Mouse (Mus musculus) ES-E14 (cell line): ENCODE results near the gene Muc20. TPM values are rescaled to one million over a fixed set of nuclear protein-coding genes. Genes with fewer than 3 reads are reported as not detected.

ENCODE experiments used
- DNase-seq: peaks from one replicate; pipeline ENCODE4 v3.0.0-alpha.2; 2013; ENCODE audit warnings: low read depth, low spot score
- H3K27ac ChIP-seq: 2 replicates; pipeline ENCODE4 v1.5.1; 2012; ENCODE audit warnings: low read depth, mild to moderate bottlenecking, low read length, moderate library complexity, mixed read lengths; ENCODE audit not compliant: poor library complexity, insufficient read depth, severe bottlenecking
- H3K36me3 ChIP-seq: 2 replicates; pipeline ENCODE4 v1.6.1; 2012; ENCODE audit warnings: mild to moderate bottlenecking, low read length, moderate library complexity, mixed read lengths; ENCODE audit not compliant: control insufficient read depth, poor library complexity, insufficient read depth, severe bottlenecking
- H3K4me1 ChIP-seq, 2 experiments: fragments of 150-350 bp in 1 of 2; sonication (generic) in 1 of 2; 2 replicates each; pipeline ENCODE4 v1.6.1; 2012; ENCODE audit warnings: low read length in 2 of 2, mild to moderate bottlenecking in 1 of 2, mixed read lengths in 1 of 2; ENCODE audit not compliant: control insufficient read depth in 2 of 2, insufficient read depth in 2 of 2, poor library complexity in 1 of 2
- H3K4me3 ChIP-seq, 2 experiments: fragments of 150-350 bp in 1 of 2; sonication (generic) in 1 of 2; 2 replicates each; pipeline ENCODE4 v1.5.1; 2012; ENCODE audit warnings: low read length in 2 of 2, low read depth in 1 of 2, mild to moderate bottlenecking in 1 of 2, mixed read lengths in 1 of 2; ENCODE audit not compliant: insufficient read depth in 1 of 2, poor library complexity in 1 of 2, severe bottlenecking in 1 of 2
- H3K9ac ChIP-seq: 2 replicates; pipeline ENCODE4 v1.6.1; 2012; ENCODE audit warnings: low read depth, mild to moderate bottlenecking, low read length, mixed read lengths; ENCODE audit not compliant: poor library complexity, insufficient read depth, severe bottlenecking
- H3K9me3 ChIP-seq: fragments of 150-350 bp; sonication (generic); 2 replicates; pipeline ENCODE4 v1.6.1; 2012; ENCODE audit warnings: low read depth, mild to moderate bottlenecking, low read length; ENCODE audit not compliant: control insufficient read depth, insufficient read depth
- CHD2 ChIP-seq: IDR thresholded peaks from 2 replicates; pipeline ENCODE4 v1.6.1; 2014; ENCODE audit warnings: mild to moderate bottlenecking, low read depth, low read length, inconsistent platforms
- HCFC1 ChIP-seq: IDR thresholded peaks from 2 replicates; pipeline ENCODE4 v1.6.1; 2012; ENCODE audit warnings: low read length, inconsistent platforms, borderline replicate concordance; ENCODE audit not compliant: insufficient read depth
- MAFK ChIP-seq: IDR thresholded peaks from 2 replicates; pipeline ENCODE4 v1.6.1; 2014; ENCODE audit warnings: mild to moderate bottlenecking, low read depth, low read length, inconsistent platforms; ENCODE audit not compliant: insufficient read depth
- ZC3H11A ChIP-seq: IDR thresholded peaks from 2 replicates; pipeline ENCODE4 v1.6.1; 2012; ENCODE audit warnings: low read depth, mild to moderate bottlenecking, inconsistent platforms, low read length, borderline replicate concordance
- ZNF384 ChIP-seq: IDR thresholded peaks from 2 replicates; pipeline ENCODE4 v1.6.1; 2012; ENCODE audit warnings: low read depth, low read length, inconsistent platforms
- in situ Hi-C, 2 experiments: fragments of 600-800 bp; cut with MboI; formaldehyde crosslinking; loops; one replicate each; pipeline ENCODE4 v1.15.1; 2025; ENCODE audit warnings: low sequenced_read_pairs in 2 of 2, inconsistent platforms in 1 of 2; ENCODE audit not compliant: unreplicated experiment in 2 of 2
- total RNA-seq: library from RNA; depleted of rRNA; stranded (reverse); fragments of 300-350 nt; gene quantifications from 2 replicates; pipeline ENCODE4 v1.2.3, GENCODE M21; 2012

The Muc20 gene
- total RNA-seq, 1 experiment, result not detected

DNA sequence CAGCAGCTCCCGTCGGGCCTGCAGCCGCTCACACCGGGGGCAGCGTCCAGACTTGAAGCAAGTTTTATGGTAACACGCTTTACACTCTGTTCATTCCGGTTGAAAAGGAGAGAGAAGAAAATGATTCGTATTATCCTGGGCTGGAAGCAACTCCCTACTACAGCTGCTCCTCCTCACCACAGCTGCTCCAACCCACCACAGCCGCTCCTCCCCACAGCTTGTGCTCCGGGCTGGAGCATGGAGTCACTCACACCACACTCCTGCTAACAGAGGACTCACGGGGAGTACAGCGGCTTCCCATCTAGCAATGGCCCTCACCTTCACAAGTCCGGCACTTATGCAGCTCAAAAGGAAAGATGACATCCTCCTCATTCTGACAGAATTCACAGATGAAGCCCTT is 26.8 kb upstream of the Muc20 start:
- peaks cover 11 to 22% of the 10 kb centered on the region in 2 experiments; a peak in 3 of 4 replicates for H3K4me1 ChIP-seq
- no peaks in the 10 kb centered on the region for H3K9me3 ChIP-seq
- H3K4me3 ChIP-seq, result no peak overlapping the region
- DNase-seq, result no peak
- peaks cover 17% of the 10 kb centered on the region for H3K36me3 ChIP-seq
- in situ Hi-C loops, result no loop called here
- no peak overlapping the region for H3K9ac ChIP-seq
- no peak overlapping the region for H3K27ac ChIP-seq
- TF ChIP-seq ZNF384 (no peak), MAFK (no peak), ZC3H11A (no peak), HCFC1 (no peak), CHD2 (no peak)

DNA sequence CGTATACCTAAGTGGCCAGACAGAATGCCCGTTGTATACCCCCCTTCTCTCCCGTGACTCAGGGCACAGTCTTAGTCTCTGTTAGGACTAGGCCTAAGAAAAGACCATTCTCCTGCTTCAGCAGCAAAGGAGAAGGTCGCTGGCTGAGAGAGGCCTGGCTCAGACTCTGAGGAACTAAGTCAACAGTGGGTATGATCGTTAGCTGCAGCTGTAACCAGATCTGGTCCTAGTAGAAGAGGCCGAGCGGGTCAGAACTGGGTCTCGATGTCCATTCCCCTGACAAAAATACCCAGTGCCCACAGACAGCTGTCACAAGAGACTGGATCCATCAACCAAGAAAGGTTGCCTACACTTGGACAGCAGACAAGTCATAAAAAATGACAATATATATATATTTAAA is 26.3 kb upstream of the Muc20 start:
- Histone ChIP-seq H3K9me3 (no peaks in the 10 kb centered on the region), H3K9ac (no peak overlapping the region), H3K36me3 (peaks cover 17% of the 10 kb centered on the region), H3K4me1 (peaks cover 11 to 22% of the 10 kb centered on the region in 2 experiments; a peak in 3 of 4 replicates), H3K4me3 (no peak overlapping the region), H3K27ac (no peak overlapping the region)
- DNase-seq, result no peak
- in situ Hi-C loops, result no loop called here
- no peak for TF ChIP-seq ZC3H11A
- no peak for TF ChIP-seq MAFK
- no peak for TF ChIP-seq ZNF384

DNA sequence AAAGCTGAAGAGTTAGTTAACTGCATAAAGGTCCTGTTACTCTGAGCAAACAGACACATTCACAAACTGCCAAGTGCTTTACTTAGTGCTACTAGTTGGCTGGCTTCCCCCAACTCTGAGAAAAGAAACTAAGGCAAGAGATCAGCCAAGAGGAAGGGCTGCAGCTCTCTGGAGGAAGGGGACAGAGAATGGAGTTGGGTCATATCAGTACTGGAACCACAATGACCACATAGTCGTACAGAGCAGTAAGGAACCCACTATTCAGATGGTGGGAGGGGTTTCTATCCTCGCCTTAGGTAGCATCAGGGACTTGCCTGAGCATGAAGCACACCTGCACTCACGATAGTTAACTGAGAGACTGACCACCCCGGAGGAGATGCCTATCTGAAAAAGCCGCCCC is 25.6 kb upstream of the Muc20 start:
- H3K9ac ChIP-seq, result no peak overlapping the region
- peaks cover 14% of the 10 kb centered on the region for H3K36me3 ChIP-seq
- TF ChIP-seq ZC3H11A (no peak), HCFC1 (no peak), CHD2 (no peak), MAFK (no peak), ZNF384 (no peak)
- no peak for DNase-seq
- in situ Hi-C loops, result no loop called here
- no peak overlapping the region for H3K4me3 ChIP-seq
- H3K9me3 ChIP-seq, result no peaks in the 10 kb centered on the region
- H3K27ac ChIP-seq, result no peak overlapping the region
- peaks cover 11 to 22% of the 10 kb centered on the region in 2 experiments; a peak in 3 of 4 replicates for H3K4me1 ChIP-seq

DNA sequence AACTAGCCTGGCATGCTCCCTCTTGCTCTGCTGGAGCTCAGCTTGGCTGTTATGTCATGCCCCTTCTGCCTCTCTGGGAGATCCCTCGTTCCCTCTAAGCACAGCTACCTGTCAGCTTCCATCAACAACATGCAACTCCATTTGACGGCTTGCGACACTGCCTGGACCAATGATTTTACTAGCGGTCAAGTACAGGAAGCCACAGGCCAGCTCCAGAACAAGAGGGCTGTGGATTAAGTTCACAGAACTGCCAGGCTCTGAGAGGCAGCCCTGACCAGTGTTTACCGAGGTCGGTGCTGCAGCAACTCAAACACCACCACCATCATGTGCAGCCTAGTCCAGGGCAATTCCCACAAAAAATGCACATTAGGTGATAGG is 25.2 kb upstream of the Muc20 start:
- no peak for DNase-seq
- in situ Hi-C loops, result no loop called here
- Histone ChIP-seq H3K9me3 (no peaks in the 10 kb centered on the region), H3K4me1 (peaks cover 11 to 22% of the 10 kb centered on the region in 2 experiments; a peak in 3 of 4 replicates), H3K4me3 (no peak overlapping the region), H3K9ac (no peak overlapping the region), H3K36me3 (peaks cover 14% of the 10 kb centered on the region), H3K27ac (no peak overlapping the region)
- no peak for TF ChIP-seq MAFK
- no peak for TF ChIP-seq ZC3H11A
- no peak for TF ChIP-seq CHD2
- no peak for TF ChIP-seq HCFC1
- no peak for TF ChIP-seq ZNF384

DNA sequence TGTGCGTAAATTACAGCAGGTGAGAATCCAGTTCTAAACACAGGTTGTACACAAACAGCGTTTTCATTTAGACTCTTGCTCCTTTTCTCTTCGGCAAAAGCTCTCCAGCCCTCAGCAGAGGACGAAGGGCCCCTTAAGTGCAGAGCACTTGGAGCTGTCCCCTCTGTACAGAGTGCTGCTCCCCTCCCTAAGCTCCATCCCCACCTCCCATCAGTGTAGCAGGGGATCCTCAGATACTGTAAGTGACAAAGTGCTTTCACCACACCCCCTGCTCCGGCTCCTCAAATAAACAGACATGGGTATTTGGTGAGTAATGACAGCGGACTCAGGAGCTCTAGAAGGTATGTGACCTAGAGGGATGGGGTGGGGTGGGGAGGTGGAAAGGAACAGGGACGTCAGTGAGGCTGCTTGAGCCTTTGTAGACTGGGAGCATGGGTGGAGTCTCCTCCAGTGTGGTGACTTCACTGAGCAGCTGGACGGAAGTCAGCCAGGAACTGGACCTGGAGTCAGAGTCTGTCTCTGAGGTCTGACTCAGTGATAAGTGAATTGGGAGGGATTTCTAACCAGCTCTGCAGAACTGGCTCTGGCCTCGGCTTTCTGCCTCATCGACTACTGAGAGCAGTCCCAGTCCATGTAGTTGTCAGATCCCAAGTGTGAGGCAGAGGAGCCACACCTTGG is 24.7 kb upstream of the Muc20 start:
- Histone ChIP-seq H3K4me3 (no peak overlapping the region), H3K27ac (no peak overlapping the region), H3K4me1 (peaks cover 11 to 22% of the 10 kb centered on the region in 2 experiments; a peak in 3 of 4 replicates), H3K9ac (no peak overlapping the region), H3K9me3 (no peaks in the 10 kb centered on the region), H3K36me3 (peaks cover 14% of the 10 kb centered on the region)
- in situ Hi-C loops, result no loop called here
- no peak for DNase-seq
- no peak for TF ChIP-seq MAFK
- TF ChIP-seq CHD2, result no peak
- TF ChIP-seq ZNF384, result no peak
- no peak for TF ChIP-seq HCFC1
- no peak for TF ChIP-seq ZC3H11A
